Mouse (Mus musculus) C2C12 (cell line): ENCODE data around the gene BC028528.

Experiments
- CTCF ChIP-seq: IDR thresholded peaks from one replicate; pipeline ENCODE4 v1.5.1; 2011; ENCODE audit not compliant: control insufficient read depth, insufficient read depth, insufficient read length
- USF1 ChIP-seq: IDR thresholded peaks from one replicate; pipeline ENCODE4 v1.6.1; 2011; ENCODE audit warnings: low read depth, mild to moderate bottlenecking, control low read depth, moderate library complexity

- TF ChIP-seq USF1 (no peak), CTCF (no peak)
These were observed 39.7 kb upstream of the BC028528 start for GRCm38 (mm10) chr3:95931471-95931870.
